Mouse (Mus musculus): ENCODE results near the gene Cst8.
"Not testable (repeated sequence)": the region's sequence is repeated elsewhere in the genome, so short reads cannot be mapped to it uniquely, and the experiment has no call there.

Gene Cst8

DNA sequence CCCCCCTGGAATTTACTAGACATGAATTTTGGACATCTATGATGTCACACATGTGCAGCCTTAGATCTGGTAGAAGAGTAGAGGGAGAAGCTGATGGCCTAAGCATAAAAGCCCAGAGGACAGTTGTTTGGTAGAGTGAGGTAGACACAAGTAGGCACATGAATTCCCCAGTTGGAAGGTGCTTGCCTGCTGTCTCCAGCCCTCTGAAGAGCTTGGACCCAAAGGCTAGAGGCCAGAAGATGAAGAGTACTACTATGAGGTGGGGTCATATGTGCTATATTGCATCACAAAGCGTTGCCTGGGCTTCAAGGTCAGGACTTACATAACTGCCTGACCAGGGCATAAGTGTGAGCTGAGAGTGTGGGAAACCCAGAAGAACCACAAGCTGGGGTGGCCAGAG lies at the start of gene Cst8:
Gene Cst8 (plus strand): TSS at position 301 of the 400 bp plus-strand sequence.
- no peak for DNase-seq (ENCODE audit: extremely low spot score)

GRCm38 (mm10) chr2:148750058-148750457 lies 48.5 kb upstream of the Cst8 start, which contains the start of gene Cstl1:
Gene Cstl1 (plus strand): TSS chr2:148750358.
- no peak for DNase-seq (ENCODE audit: extremely low spot score)

- peak; percentile 67 for DNase-seq (ENCODE audit: extremely low spot score)
Observed at GRCm38 (mm10) chr2:148751893-148752813, 46.4 kb upstream of the Cst8 start.

- no peak for DNase-seq (ENCODE audit: extremely low spot score)
Observed at GRCm38 (mm10) chr2:148754310-148754846, 44.2 kb upstream of the Cst8 start.

DNA sequence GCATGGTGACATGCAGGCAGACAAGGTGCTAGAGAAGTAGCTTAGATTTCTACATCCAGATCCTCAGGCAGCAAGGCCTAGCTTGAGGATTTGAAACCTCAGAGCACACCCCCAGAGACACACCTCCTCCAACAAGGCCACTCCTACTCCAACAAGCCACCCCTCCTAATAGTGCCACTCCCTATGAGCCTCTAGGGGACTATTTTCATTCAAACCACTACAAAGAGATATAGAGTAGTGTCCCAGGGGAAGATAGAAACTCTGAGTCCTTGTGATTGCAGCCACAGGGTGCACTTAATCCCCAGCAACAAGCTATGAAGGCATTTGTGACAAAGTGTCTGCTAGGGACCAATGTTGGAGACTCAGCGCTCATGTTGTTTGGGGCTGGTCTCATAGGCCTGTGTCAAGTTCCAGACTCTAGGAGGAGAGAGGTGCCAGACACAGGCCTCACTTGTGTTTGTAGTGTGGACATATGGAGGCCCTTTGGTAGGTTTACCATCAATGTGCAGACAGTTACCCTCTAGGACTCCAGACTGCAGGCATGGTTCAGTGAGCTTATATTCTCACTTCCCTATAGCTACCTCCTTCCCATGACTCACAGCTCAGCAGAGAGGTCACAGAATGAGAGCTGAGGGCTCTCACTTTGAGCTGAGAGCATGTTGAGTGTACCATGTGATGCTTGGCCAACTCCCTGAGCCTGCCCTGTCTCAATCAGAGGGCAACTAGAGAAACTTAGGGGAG lies 34.8 kb upstream of the Cst8 start:
- no peak for DNase-seq (ENCODE audit: extremely low spot score)

- not testable (repeated sequence) for DNase-seq (ENCODE audit: extremely low spot score)
Observed at GRCm38 (mm10) chr2:148771397-148771796, 27.2 kb upstream of the Cst8 start, which contains the start of gene Cst11. Gene Cst11 (minus strand): TSS chr2:148771497.

DNA sequence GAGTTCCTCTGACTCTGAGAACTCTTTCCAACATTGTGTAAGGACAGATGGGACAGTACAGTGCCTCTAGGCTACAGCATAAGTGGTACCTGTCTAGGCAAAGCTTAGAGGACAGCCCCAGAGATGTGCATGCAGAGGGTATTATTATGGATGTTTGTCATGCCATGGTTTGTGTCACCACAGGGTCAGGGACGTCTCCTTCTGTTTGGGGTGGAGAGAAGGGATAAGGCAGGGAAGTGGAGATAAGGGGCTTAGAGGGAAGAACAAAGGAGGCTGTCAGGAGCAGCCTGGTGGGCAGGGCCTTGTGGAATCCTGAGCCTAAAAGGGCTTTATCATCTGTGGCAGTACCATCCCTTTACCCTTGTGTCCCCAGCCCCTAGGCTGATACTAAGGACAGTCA lies 16.9 kb upstream of the Cst8 start, which contains the start of gene 8030411F24Rik:
Gene 8030411F24Rik (plus strand): TSS at position 301 of the 400 bp plus-strand sequence.
- no peak for DNase-seq (ENCODE audit: extremely low spot score)

DNA sequence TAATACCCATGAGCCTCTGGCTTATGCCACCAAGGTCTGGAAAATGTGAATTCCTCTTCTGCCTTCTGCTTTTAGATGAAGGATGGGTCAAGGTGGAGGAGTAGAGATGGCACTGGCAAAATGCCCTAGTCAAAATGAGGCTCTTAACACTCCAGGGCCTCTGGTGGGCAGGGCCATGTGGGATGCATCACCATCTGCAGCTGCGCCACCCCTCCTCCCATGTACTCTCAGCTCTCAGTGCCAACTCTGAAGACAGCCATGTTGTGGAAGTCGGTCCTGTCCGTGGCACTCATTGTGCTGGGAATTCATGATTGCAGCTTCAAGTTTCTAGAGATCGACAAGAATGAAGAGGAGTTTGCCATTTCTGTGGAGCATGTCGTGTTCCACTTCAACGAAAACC lies 9.4 kb upstream of the Cst8 start, which contains the start of gene Cst12:
Gene Cst12 (plus strand): TSS at position 220 of the 400 bp plus-strand sequence.
- no peak for DNase-seq (ENCODE audit: extremely low spot score)

DNA sequence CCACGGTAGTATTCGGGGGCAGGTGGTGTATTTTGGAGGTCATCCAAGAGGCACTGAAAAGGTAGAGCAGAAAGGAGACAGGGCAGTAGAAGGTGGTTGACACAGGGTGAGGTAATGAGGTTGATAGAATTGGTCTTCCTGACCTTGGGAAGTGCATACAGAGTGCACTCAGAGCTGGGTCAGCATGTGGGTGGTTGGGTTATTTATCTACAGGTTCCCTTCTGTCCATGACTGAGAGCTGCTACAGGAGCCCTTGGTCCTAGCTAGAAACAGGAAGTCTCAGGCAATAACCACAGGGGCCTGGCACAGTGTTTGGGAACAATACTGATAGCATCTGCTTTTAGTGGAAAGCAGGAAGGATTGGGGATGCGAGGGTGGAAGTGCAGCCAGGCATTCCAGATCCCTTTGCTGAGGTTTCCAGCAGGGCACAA lies 2.9 kb downstream of the Cst8 start:
- no peak for DNase-seq (ENCODE audit: extremely low spot score)

DNA sequence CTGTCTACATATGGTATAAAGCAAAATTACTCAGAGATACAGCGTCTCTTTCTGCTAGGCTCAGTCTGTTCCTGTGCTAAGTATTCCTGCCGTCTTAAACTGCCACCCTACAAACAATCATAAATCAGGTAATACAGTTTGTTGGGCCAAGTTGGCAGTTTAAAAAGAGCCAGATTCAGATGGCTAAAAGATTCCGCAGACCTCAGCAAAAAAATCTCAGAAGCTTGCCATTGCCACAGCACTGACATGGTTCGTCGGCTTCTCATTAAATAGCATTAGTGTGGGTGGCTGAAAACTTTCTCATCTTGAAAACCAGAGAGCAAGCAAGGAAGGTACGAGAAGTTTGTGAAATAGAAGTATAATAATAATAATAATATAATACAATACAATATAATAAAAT lies 8.1 kb downstream of the Cst8 start:
- DNase-seq (ENCODE audit: extremely low spot score): no peak

GRCm38 (mm10) chr2:148819909-148820308 lies 21.3 kb downstream of the Cst8 start, which contains the start of gene Cst13:
Gene Cst13 (plus strand): TSS chr2:148820081.
- DNase-seq (ENCODE audit: extremely low spot score): no peak

GRCm38 (mm10) chr2:148825986-148826385 lies 27.4 kb downstream of the Cst8 start:
- DNase-seq (ENCODE audit: extremely low spot score): no peak

DNA sequence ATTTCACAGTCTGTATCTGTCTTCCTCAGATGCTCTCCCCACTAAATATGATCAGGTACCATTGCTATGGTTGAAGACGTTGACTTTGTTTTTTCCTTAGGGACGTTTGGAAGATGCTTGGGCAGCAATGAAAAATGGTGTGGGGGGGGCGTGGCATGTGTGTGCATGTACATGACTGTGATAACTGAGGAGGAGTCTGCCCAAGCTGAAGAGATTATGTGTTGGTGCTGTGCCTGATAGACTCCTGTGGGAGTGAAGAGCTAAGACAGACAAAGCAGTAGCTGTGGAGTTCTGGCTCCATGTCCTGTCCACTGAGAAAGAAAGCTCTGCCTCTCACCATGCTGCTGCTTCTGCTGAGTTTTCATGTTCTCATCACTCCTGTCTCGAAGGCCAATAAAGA lies 36.3 kb downstream of the Cst8 start, which contains the start of gene Cst9:
Gene Cst9 (plus strand): TSS at position 236 of the 400 bp plus-strand sequence.
- DNase-seq (ENCODE audit: extremely low spot score): no peak

DNA sequence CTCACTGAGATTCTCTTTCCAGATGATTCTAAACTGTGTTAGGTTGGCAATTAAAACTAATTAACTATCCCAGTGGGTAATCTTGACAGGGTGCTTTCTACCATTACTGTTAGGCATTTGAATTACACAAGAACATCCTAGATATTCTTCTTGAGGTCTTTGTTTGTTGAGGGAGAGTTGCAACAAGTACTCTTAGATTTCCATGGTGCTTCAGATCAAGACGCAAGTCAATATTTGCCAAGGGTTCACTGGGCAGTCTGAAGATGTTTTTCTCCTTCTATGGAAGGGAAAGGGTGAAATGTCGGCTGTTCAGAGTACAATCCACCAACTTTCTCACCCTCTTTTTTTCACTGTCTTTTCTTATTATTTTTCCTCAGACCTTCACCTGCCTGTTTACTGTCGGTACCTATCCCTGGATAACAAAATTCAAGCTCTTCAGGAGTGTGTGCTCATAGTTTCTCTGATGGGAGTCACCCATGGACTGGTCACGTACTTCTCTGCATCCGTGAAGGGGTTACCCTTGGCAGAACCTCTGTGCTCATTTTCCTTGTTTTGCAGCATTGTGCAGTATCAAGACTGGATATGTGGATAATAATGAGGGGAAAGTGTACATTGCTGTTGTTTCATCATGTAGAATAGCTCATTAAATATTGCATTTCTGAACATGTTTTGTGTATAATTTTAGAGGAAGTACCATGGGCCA lies 39.6 kb downstream of the Cst8 start:
- no peak for DNase-seq (ENCODE audit: extremely low spot score)

DNA sequence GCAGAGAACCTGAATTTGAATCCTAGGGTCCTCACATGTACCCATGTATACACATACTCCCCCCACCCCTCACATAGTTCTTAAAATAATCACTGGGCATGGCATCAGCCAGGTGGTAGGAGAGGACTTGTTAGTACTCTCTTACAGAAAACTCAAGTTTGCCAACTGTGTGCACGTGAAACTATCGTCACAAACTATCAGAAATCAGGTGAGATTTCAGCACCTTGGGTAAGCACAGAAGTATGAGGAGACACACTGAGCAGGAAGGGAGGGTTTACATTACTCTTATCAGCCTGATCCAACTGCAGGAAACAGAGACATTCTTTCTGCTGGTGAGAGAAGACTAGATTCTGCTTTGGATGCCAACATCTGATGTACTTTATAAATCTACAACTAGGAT lies 40.6 kb downstream of the Cst8 start:
- DNase-seq (ENCODE audit: extremely low spot score): no peak

DNA sequence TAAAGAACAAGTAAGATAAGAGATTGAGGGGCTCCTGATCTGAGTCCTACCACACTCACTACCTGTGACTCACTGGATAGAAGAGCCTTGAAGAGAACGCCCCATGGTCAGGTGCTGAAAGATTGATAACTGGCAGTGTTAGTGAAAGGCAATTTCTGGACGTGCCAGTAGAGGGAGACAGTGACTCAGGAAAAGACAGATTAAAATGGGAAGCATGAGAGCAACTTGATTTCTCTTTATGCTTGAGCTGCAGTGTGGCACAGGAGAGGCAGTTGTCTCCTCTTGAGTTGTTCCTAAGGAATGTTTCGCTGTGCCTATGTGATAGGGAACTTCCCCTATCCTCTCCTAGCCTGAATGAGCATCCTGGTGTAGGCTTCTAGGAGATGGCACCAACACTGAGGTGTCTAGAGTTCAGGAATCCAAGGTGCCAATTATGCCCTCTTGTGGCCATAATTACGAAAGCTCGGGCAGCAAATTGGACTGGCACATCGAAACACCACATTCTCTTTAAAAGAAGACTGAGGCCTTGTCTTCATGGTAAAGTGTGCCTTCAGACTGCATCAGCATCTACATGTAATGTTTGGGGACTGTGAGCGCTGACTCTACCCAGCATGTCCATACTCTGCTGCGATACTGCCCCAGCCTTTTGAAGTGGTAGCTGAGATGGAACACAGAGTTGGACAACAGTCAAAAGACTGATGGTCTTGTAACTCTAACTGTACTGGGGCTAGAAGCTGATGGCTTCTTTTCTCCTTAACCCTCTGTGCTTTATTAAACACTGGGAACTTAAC lies 52.7 kb downstream of the Cst8 start:
- DNase-seq (ENCODE audit: extremely low spot score): peak; percentile 65

Data from embryo, embryonic 9.5 days (tissue).